Mouse (Mus musculus) MEL (cell line): ENCODE results near the gene Coro1b.

ENCODE experiments used
- CTCF ChIP-seq, 3 experiments: IDR thresholded peaks in 2 of 3; conservative IDR thresholded peaks in 1 of 3; 2 replicates each; pipeline ENCODE4 v1.5.1; 2011 to 2012; ENCODE audit warnings: low read length in 3 of 3, low read depth in 2 of 3, mild to moderate bottlenecking in 2 of 3, improper control_type of control experiment in 1 of 3, inconsistent platforms in 1 of 3, mixed read lengths in 1 of 3, moderate library complexity in 1 of 3; ENCODE audit not compliant: control insufficient read depth in 1 of 3, insufficient read depth in 1 of 3, poor library complexity in 1 of 3, severe bottlenecking in 1 of 3
- ELF1 ChIP-seq: IDR thresholded peaks from 2 replicates; pipeline ENCODE4 v1.6.1; 2014; ENCODE audit warnings: low read depth, mild to moderate bottlenecking, inconsistent platforms, low read length, improper control_type of control experiment, moderate library complexity
- EP300 ChIP-seq, 2 experiments: IDR thresholded peaks; 2 replicates each; pipeline ENCODE4 v1.6.1; 2011; ENCODE audit warnings: improper control_type of control experiment in 2 of 2, low read length in 2 of 2, low read depth in 1 of 2, mild to moderate bottlenecking in 1 of 2
- HCFC1 ChIP-seq: IDR thresholded peaks from 2 replicates; pipeline ENCODE4 v1.6.1; 2012; ENCODE audit warnings: low read depth, mild to moderate bottlenecking, inconsistent platforms, low read length, improper control_type of control experiment, moderate library complexity
- RCOR1 ChIP-seq: IDR thresholded peaks from 2 replicates; pipeline ENCODE4 v1.6.1; 2012; ENCODE audit warnings: low read depth, mild to moderate bottlenecking, inconsistent platforms, low read length, improper control_type of control experiment
- SMC3 ChIP-seq: IDR thresholded peaks from 2 replicates; pipeline ENCODE4 v1.6.1; 2011; ENCODE audit warnings: low read depth, low read length, improper control_type of control experiment
- USF1 ChIP-seq: IDR thresholded peaks from 2 replicates; pipeline ENCODE4 v1.6.1; 2014; ENCODE audit warnings: low read depth, mild to moderate bottlenecking, inconsistent platforms, low read length, improper control_type of control experiment, moderate library complexity
- USF2 ChIP-seq, 2 experiments: IDR thresholded peaks; 2 replicates each; pipeline ENCODE4 v1.6.1; 2011 to 2012; ENCODE audit warnings: improper control_type of control experiment in 2 of 2, low read length in 2 of 2, borderline replicate concordance in 1 of 2, inconsistent platforms in 1 of 2, low read depth in 1 of 2, mild to moderate bottlenecking in 1 of 2; ENCODE audit not compliant: insufficient read depth in 1 of 2
- ZMIZ1 ChIP-seq: IDR thresholded peaks from 2 replicates; pipeline ENCODE4 v1.6.1; 2012; ENCODE audit warnings: low read depth, mild to moderate bottlenecking, inconsistent platforms, low read length, improper control_type of control experiment, moderate library complexity

DNA sequence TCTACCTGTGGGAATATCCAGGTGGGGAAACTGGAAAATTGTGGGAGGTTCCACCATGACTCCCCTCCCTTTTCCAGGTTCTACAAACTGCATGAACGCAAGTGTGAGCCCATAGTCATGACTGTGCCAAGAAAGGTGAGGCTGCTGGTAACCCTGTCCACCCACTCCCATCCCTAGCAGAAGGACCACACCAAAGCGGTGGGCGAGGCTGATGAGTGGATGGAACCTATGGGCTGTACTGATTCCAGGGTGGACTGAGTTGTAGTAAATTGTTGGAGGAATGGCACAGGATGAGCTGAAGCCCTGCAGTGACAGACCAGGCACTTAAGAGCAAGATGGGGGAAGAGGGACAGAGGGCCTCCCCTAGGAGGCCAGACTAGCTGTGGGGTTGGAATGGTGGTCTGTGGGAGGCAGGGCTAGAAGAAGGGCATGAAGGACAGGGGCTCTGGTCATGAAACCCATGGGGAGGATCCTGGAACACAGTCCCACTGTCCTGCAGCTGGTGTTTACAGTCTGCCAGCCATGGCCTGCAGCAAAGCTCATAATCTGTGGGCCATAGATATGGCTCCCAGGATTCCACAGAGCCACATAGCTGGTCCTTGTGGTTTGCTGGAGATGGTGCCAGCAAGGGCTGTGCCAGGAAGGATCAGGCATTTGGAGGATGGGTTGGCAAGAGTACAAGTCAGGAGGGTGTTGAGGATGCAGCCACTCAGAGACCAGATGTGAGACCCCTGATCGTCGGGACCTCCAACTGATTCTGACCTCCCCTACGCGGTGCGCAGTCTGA is 4.2 kb downstream of the Coro1b start:
- TF ChIP-seq USF1 (no peak), RCOR1 (no peak), HCFC1 (no peak), CTCF (IDR thresholded peaks at IDR 0.05 in 2 of 3, conservative IDR thresholded peaks at IDR 0.05 in 1 of 3; ENCODE audit: control insufficient read depth in 1 of 3, insufficient read depth in 1 of 3, low read depth in 2 of 3, low read length in 3 of 3, poor library complexity in 1 of 3, severe bottlenecking in 1 of 3) (no peak), SMC3 (no peak), ZMIZ1 (no peak), USF2 (IDR thresholded peaks at IDR 0.05; ENCODE audit: borderline replicate concordance in 1 of 2, insufficient read depth in 1 of 2, low read depth in 1 of 2, low read length in 2 of 2) (no peak), ELF1 (no peak), EP300 (IDR thresholded peaks at IDR 0.05; ENCODE audit: low read depth in 1 of 2, low read length in 2 of 2) (no peak)
